Mouse (Mus musculus): ENCODE results near the gene Patl1. TPM values are rescaled to one million over a fixed set of nuclear protein-coding genes. Genes with fewer than 3 reads are reported as not detected.
"Not testable (repeated sequence)": the region's sequence is repeated elsewhere in the genome, so short reads cannot be mapped to it uniquely, and the experiment has no call there.

Gene Patl1
- polyA plus RNA-seq, 1 experiment from 2014 or later = 23.2 TPM

GRCm38 (mm10) chr19:11975683-11976082 lies 63.5 kb downstream of the Patl1 start:
- H3K4me1 ChIP-seq (replicated peaks; ENCODE audit: control insufficient read depth, insufficient read depth, low read length) = no peaks in the 10 kb centered on the region
- peaks cover 99% of the 10 kb centered on the region for H3K36me3 ChIP-seq (ENCODE audit: control insufficient read depth, insufficient read depth, low read length)
- H3K27me3 ChIP-seq (replicated peaks; ENCODE audit: control insufficient read depth, insufficient read depth, low read length) = no peaks in the 10 kb centered on the region
- no peaks in the 10 kb centered on the region for H3K9me3 ChIP-seq (ENCODE audit: control insufficient read depth, low read length)
- no peak for ATAC-seq (replicated peaks; ENCODE audit: low FRiP score, low TSS enrichment, low read depth)
- WGBS = 88% methylated on average over 4 of the region's 4 CpGs
- H3K9ac ChIP-seq (ENCODE audit: low read length) = no peak overlapping the region
- no peak for DNase-seq (ENCODE audit: low spot score)
- H3K4me2 ChIP-seq (ENCODE audit: low read length) = no peak overlapping the region
- no peak overlapping the region for H3K27ac ChIP-seq (ENCODE audit: low read depth)
- no peak overlapping the region for H3K4me3 ChIP-seq (ENCODE audit: low read depth, low read length)

- Histone ChIP-seq H3K9me3 (ENCODE audit: control insufficient read depth, low read length) (no peaks in the 10 kb centered on the region), H3K9ac (ENCODE audit: low read length) (no peak overlapping the region), H3K4me3 (ENCODE audit: low read depth, low read length) (no peak overlapping the region), H3K27ac (ENCODE audit: low read depth) (no peak overlapping the region), H3K4me1 (replicated peaks; ENCODE audit: control insufficient read depth, insufficient read depth, low read length) (no peaks in the 10 kb centered on the region), H3K4me2 (ENCODE audit: low read length) (no peak overlapping the region), H3K27me3 (replicated peaks; ENCODE audit: control insufficient read depth, insufficient read depth, low read length) (no peaks in the 10 kb centered on the region), H3K36me3 (ENCODE audit: control insufficient read depth, insufficient read depth, low read length) (peaks cover 98% of the 10 kb centered on the region)
- WGBS = 84% methylated on average over 5 of the region's 5 CpGs
- ATAC-seq (replicated peaks; ENCODE audit: low FRiP score, low TSS enrichment, low read depth) = no peak
- no peak for DNase-seq (ENCODE audit: low spot score)
These were observed 65.2 kb downstream of the Patl1 start for GRCm38 (mm10) chr19:11977363-11977762.

DNA sequence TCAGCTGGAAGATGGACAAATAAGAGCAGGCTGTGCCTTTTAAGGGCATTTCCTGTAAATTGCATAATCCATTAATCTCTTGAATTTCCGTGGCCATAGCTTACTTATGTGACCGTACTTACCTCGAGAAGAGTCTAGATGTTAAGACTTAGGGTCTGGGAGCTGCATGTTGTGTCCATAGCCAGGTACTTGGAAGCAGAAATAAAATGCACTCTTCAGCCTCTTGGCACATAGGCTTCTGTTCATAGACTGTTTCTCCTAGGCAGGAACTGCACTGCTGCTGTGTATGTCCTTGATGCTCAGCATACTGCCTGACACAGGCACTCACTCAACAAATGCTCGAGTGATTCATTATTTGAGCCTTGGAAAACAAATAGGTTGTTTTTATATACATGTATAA lies 68.3 kb downstream of the Patl1 start:
- Histone ChIP-seq H3K4me3 (ENCODE audit: low read depth, low read length) (no peak overlapping the region), H3K9me3 (ENCODE audit: control insufficient read depth, low read length) (no peaks in the 10 kb centered on the region), H3K36me3 (ENCODE audit: control insufficient read depth, insufficient read depth, low read length) (peaks cover 97% of the 10 kb centered on the region), H3K9ac (ENCODE audit: low read length) (no peak overlapping the region), H3K27ac (ENCODE audit: low read depth) (no peak overlapping the region), H3K4me1 (replicated peaks; ENCODE audit: control insufficient read depth, insufficient read depth, low read length) (no peaks in the 10 kb centered on the region), H3K4me2 (ENCODE audit: low read length) (no peak overlapping the region), H3K27me3 (replicated peaks; ENCODE audit: control insufficient read depth, insufficient read depth, low read length) (no peaks in the 10 kb centered on the region)
- DNase-seq (ENCODE audit: low spot score) (no peak), ATAC-seq (replicated peaks; ENCODE audit: low FRiP score, low TSS enrichment, low read depth) (no peak)
- WGBS = 81% methylated on average over 4 of the region's 4 CpGs

- not testable (repeated sequence) for H3K27ac ChIP-seq (ENCODE audit: low read depth); ATAC-seq (replicated peaks; ENCODE audit: low FRiP score, low TSS enrichment, low read depth); H3K9me3 ChIP-seq (ENCODE audit: control insufficient read depth, low read length); H3K9ac ChIP-seq (ENCODE audit: low read length); H3K4me1 ChIP-seq (replicated peaks; ENCODE audit: control insufficient read depth, insufficient read depth, low read length); H3K4me3 ChIP-seq (ENCODE audit: low read depth, low read length); H3K4me2 ChIP-seq (ENCODE audit: low read length); H3K27me3 ChIP-seq (replicated peaks; ENCODE audit: control insufficient read depth, insufficient read depth, low read length); DNase-seq (ENCODE audit: low spot score)
- WGBS = 83% methylated on average over 5 of the region's 5 CpGs
- H3K36me3 ChIP-seq (ENCODE audit: control insufficient read depth, insufficient read depth, low read length) = peaks cover 97% of the 10 kb centered on the region
These were observed 72.4 kb downstream of the Patl1 start for GRCm38 (mm10) chr19:11984614-11985013.

GRCm38 (mm10) chr19:11987841-11988240 lies 75.6 kb downstream of the Patl1 start:
- Histone ChIP-seq H3K27me3 (replicated peaks; ENCODE audit: control insufficient read depth, insufficient read depth, low read length) (no peaks in the 10 kb centered on the region), H3K4me1 (replicated peaks; ENCODE audit: control insufficient read depth, insufficient read depth, low read length) (no peaks in the 10 kb centered on the region), H3K4me2 (ENCODE audit: low read length) (no peak overlapping the region), H3K27ac (ENCODE audit: low read depth) (no peak overlapping the region), H3K9ac (ENCODE audit: low read length) (no peak overlapping the region), H3K9me3 (ENCODE audit: control insufficient read depth, low read length) (no peaks in the 10 kb centered on the region), H3K36me3 (ENCODE audit: control insufficient read depth, insufficient read depth, low read length) (peaks cover 98% of the 10 kb centered on the region), H3K4me3 (ENCODE audit: low read depth, low read length) (no peak overlapping the region)
- WGBS = 87% methylated on average over 3 of the region's 3 CpGs
- ATAC-seq (replicated peaks; ENCODE audit: low FRiP score, low TSS enrichment, low read depth) = no peak
- DNase-seq (ENCODE audit: low spot score) = no peak

- H3K4me2 ChIP-seq (ENCODE audit: low read length) = no peak overlapping the region
- H3K27ac ChIP-seq (ENCODE audit: low read depth) = no peak overlapping the region
- DNase-seq (ENCODE audit: low spot score) = no peak
- no peak for ATAC-seq (replicated peaks; ENCODE audit: low FRiP score, low TSS enrichment, low read depth)
- no peaks in the 10 kb centered on the region for H3K27me3 ChIP-seq (replicated peaks; ENCODE audit: control insufficient read depth, insufficient read depth, low read length)
- no peaks in the 10 kb centered on the region for H3K4me1 ChIP-seq (replicated peaks; ENCODE audit: control insufficient read depth, insufficient read depth, low read length)
- 98% methylated on average over 7 of the region's 7 CpGs for WGBS
- H3K9ac ChIP-seq (ENCODE audit: low read length) = no peak overlapping the region
- no peaks in the 10 kb centered on the region for H3K9me3 ChIP-seq (ENCODE audit: control insufficient read depth, low read length)
- H3K36me3 ChIP-seq (ENCODE audit: control insufficient read depth, insufficient read depth, low read length) = peaks cover 96% of the 10 kb centered on the region
- H3K4me3 ChIP-seq (ENCODE audit: low read depth, low read length) = no peak overlapping the region
These were observed 77.1 kb downstream of the Patl1 start for GRCm38 (mm10) chr19:11989334-11989733.

DNA sequence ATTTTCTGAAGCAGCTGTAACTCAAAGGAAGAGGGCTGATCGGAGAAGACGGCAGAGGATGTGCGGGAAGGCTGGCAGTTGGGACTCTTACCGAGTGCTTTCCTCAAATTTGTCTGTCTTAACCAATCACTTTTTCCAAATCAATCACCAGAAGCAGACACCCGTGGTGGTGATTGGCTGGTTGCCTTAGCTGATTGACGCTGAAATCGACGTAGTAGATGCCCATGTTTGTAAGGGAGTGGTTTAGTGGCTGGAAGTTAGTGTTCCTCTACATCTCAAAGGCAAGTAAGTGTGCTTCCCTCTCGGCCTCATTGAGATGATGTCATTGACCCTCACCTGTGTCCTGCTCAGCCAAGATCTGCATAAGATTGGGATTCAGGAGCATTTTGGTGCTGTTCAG lies 79.8 kb downstream of the Patl1 start:
- no peaks in the 10 kb centered on the region for H3K27me3 ChIP-seq (replicated peaks; ENCODE audit: control insufficient read depth, insufficient read depth, low read length)
- no peaks in the 10 kb centered on the region for H3K9me3 ChIP-seq (ENCODE audit: control insufficient read depth, low read length)
- H3K4me2 ChIP-seq (ENCODE audit: low read length) = no peak overlapping the region
- peaks cover 82% of the 10 kb centered on the region for H3K36me3 ChIP-seq (ENCODE audit: control insufficient read depth, insufficient read depth, low read length)
- no peaks in the 10 kb centered on the region for H3K4me1 ChIP-seq (replicated peaks; ENCODE audit: control insufficient read depth, insufficient read depth, low read length)
- no peak for DNase-seq (ENCODE audit: low spot score)
- no peak overlapping the region for H3K9ac ChIP-seq (ENCODE audit: low read length)
- no peak overlapping the region for H3K27ac ChIP-seq (ENCODE audit: low read depth)
- 94% methylated on average over 9 of the region's 9 CpGs for WGBS
- no peak overlapping the region for H3K4me3 ChIP-seq (ENCODE audit: low read depth, low read length)
- ATAC-seq (replicated peaks; ENCODE audit: low FRiP score, low TSS enrichment, low read depth) = no peak

- DNase-seq (ENCODE audit: low spot score) = no peak
- H3K4me2 ChIP-seq (ENCODE audit: low read length) = no peak overlapping the region
- H3K9me3 ChIP-seq (ENCODE audit: control insufficient read depth, low read length) = no peaks in the 10 kb centered on the region
- no peak overlapping the region for H3K4me3 ChIP-seq (ENCODE audit: low read depth, low read length)
- no peaks in the 10 kb centered on the region for H3K27me3 ChIP-seq (replicated peaks; ENCODE audit: control insufficient read depth, insufficient read depth, low read length)
- no peaks in the 10 kb centered on the region for H3K4me1 ChIP-seq (replicated peaks; ENCODE audit: control insufficient read depth, insufficient read depth, low read length)
- peaks cover 77% of the 10 kb centered on the region for H3K36me3 ChIP-seq (ENCODE audit: control insufficient read depth, insufficient read depth, low read length)
- no peak overlapping the region for H3K27ac ChIP-seq (ENCODE audit: low read depth)
- WGBS = 84% methylated on average over 10 of the region's 10 CpGs
- no peak for ATAC-seq (replicated peaks; ENCODE audit: low FRiP score, low TSS enrichment, low read depth)
- no peak overlapping the region for H3K9ac ChIP-seq (ENCODE audit: low read length)
These were observed 80.3 kb downstream of the Patl1 start for GRCm38 (mm10) chr19:11992441-11993029.

Data from intestine, embryonic 14.5 days (tissue).